Mouse (Mus musculus) mature B cell (primary cell): ENCODE results near the gene Mbnl1.
"Not testable (repeated sequence)": the region's sequence is repeated elsewhere in the genome, so short reads cannot be mapped to it uniquely, and the experiment has no call there.

Source experiments
- in situ Hi-C: fragments of 300-500 bp; cut with MboI; formaldehyde crosslinking; loops from 2 replicates; pipeline ENCODE4 v1.14.3; 2019

The Mbnl1 gene

GRCm38 (mm10) chr3:60489509-60489908 is 16.9 kb downstream of the Mbnl1 start:
- in situ Hi-C loops: no loop called here

DNA sequence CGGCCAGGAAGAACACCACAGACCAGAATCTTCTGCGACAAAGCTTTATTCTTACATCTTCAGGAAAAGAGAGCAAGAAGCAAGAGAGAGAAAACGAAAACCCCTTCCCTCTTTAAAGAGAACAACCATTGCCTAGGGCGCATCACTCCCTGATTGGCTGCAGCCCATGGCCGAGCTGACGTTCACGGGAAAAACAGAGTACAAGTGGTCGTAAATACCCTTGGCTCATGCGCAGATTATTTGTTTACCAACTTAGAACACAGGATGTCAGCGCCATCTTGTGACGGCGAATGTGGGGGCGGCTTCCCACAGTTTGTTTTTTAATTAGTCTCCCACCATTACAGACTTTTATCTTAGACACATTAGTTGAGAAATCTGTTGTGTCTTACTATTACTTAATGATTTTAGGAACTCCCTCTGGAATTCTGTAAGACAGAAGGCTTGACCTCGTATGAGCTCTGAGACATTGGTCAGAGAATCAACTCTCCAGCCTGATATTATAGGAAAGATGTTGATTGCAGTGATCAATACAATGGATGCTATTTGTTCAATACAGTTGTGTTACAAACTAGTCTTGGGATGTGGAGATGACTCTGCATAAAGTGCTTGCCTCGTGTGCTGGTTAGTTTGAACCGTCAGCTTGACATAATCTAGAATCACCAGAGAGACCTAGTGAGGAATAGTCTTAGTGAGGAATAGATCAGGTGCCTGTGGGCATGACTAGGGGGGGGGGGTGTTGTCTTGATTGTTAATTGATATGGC is 22.3 kb downstream of the Mbnl1 start:
- in situ Hi-C loops: not testable (repeated sequence)

DNA sequence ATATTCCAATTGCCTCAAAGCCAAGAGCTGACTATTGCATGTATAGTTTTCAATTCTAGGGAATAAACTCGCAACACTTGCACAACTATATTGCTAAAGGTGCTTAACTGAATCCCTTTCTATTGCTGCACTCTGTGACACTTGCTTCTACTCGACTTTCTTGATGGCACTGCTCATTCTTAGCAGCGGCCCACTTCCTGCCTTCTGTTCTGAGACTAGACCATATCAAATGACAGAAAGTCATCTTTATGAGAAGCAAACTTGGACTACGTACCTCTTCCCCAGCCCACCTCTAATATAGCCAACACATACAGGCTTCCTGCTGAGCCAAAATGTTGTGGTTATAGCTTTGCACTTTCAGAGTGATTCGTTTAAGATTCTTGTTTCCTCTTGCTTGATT is 23.6 kb downstream of the Mbnl1 start:
- in situ Hi-C loops: no loop called here

- in situ Hi-C loops: no loop called here
Measured at GRCm38 (mm10) chr3:60498151-60498550, 25.5 kb downstream of the Mbnl1 start.

DNA sequence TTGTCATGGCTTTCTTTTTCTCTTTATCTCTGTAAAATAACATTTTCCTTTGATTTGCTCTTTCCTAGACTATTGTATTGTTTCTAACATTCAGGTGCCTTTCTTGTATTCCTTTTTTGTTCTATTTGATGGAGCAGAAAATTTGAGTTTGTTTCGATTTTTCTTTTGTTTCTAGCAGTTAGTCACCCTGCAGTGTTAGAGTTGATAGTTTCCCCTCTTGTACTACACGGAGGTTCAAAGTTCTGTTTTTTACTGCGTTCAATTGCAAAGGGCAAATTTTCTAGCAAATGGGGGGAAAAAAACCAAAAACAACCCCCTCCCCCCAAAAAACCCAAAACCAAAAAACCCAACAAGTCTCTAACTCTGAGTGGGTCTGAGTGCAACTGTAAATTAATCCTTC is 26.0 kb downstream of the Mbnl1 start:
- in situ Hi-C loops: no loop called here

GRCm38 (mm10) chr3:60499157-60499578 is 26.5 kb downstream of the Mbnl1 start:
- in situ Hi-C loops: no loop called here

DNA sequence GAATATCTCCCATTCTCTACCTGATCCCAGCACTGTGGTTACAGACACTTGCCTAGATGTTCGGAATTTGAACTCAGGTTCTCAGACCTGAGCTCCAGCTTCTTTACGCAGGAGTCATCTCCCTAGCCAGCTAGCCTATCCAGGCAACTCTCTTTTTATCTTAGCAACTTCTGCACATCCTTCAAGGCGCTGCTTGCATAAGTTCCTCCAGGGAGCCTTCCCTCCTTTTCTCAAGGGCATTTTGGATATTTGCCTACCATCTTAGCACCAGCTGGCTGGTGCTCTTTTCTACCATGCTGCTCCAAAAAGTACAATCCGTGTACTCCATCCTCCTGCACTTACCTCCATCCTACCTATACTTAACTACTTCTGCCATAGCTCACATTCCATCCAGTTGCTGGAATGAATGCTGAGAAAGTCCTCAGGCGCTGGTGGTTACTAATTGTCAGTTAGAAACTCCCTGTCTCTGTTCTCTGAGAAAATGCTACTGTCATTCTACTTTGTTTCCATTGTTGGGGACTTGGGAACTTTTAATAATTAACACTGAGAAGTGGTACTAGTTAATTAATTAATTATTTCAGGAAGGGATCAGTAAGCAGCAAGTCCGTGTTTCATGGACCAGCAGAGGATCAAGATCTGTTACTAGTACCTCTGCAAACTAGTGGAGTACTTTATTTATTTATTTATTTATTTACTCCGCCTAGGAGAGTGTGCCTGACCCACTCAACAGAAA is 27.3 kb downstream of the Mbnl1 start:
- in situ Hi-C loops: no loop called here

DNA sequence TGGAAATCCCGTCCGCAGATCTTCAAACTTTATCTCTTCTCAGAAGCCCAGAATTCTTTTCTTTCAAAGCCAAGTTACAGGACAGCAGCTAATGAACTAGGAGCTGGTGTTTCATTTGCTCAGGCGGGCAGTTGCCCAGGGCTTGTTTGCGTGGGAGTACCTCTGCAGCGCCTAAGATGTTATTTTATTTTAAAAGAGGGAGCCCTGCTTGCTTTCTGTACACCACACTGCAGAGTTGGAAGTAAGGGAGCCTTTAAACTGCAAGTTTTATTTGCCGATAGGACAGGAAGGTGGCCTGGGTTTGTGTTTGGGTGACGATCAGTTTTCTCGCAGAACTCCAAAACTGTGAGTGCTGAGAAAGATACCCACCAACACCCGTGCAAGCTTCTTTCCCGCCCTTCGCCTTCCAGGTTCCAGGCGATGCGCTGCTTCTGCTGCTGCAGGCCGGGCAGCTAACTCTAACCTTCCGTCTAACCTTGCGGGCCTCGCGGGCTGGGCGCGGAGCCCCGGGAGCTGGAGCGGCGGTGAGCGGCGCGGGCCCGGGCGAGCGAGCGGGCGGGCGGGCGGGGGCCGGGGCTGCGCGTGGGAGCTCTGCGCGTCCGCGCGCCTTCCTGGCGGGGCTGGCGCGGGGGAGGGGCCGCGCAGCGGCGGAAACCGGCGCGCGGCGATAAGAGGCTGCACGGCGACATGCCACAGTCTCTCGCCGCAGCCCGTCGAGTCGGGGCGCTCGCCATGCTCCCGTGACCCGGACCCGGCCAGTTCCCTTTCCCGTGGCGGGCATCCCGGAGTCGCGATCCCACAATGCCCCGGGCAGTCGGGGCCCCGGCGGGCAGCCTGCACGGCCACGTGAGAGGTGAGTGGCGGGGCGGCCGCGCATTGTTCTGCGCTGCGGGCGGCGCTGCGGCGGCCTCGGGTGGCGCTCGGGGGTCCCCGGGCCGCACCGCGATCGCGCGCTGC is 28.2 kb downstream of the Mbnl1 start:
- in situ Hi-C loops: no loop called here

DNA sequence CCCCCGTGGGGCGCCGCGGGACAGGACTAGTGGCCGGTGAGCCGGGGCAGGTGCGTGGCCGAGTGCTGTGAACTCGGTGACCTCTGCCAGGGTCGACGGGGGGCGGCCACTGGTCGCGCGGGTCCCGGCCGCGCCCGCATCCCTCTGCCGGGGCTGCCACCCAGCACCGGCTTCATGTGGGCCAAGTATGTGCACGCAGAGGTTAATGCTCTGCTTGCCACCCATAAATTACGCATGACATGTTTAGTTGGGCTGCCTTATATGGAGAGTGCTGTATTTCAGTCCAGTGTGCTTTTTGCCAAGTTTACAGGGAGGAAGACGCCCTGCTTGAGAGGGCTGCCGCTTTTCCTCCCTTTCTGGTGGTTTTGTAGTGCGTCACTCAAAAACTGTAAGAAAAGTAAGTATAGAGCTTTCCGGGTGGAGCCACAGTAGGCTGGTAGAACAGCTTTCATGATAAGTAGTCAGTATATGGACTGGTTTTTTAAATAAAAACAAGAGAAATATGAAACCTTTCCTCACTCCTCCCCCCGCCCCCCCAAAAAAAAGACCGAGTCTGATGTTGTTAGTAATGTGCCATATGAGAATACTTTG is 29.0 kb downstream of the Mbnl1 start:
- in situ Hi-C loops: no loop called here

DNA sequence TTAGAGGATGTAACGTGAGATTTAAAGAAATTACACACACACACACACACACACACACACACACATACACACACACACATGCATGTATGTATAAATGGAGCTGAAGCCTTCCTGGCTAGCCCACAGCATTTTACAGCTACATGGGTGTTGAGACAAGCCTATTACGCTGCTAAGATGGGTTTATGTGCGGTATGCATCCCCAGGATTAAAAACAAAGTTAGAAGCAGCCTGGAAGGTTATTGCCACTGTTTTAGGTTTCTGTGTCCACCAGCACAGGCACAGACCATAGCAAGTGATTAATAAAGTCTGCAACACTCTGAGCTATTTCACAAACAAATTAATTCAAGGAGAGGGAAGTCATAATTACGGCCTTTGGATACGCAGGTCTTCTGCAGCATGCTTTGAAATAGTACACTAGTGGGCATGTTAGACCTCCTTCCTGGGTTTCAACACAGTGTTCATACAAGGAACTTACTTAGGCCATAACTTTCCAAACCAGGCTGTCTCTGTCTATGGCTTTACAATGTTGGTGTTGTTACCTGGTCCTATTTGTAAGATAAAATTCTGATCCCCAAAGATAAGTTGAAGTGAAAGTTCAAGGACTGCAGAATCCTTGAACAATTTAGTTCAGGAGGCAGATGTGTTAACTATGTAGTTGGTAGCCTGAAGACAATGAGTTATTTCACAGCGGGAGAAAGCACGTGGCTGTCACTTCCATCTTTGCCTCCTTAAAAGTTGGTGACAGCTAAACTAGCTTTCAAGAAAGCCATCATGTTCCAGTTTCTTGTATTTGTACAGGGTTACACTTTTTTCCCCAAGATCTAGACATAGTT is 29.7 kb downstream of the Mbnl1 start:
- in situ Hi-C loops: no loop called here

DNA sequence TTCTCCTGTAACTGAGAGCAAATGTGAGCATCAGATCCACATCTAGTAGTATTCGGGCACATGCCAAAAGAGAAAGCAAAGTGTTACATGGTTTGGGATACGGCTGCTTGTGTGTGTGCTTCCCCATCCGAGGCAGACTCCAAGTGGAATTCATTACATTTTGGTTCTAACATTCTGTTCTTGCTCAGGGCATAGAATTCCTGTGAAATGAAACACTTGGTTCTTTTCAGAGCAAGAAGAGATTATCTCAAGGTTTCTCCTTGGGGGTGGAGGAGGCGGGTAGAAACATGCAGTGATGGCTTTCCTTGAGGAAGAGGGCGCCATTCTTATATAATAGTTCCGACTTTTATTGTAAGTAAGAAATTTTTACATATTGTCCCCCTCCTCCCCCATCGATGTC is 30.6 kb downstream of the Mbnl1 start:
- in situ Hi-C loops: no loop called here

GRCm38 (mm10) chr3:60504775-60505430 is 32.3 kb downstream of the Mbnl1 start:
- in situ Hi-C loops: no loop called here

GRCm38 (mm10) chr3:60506821-60507220 is 34.2 kb downstream of the Mbnl1 start:
- in situ Hi-C loops: no loop called here

- in situ Hi-C loops: no loop called here
Measured at GRCm38 (mm10) chr3:60507496-60507895, 34.9 kb downstream of the Mbnl1 start.

GRCm38 (mm10) chr3:60507979-60508378 is 35.3 kb downstream of the Mbnl1 start:
- in situ Hi-C loops: no loop called here

DNA sequence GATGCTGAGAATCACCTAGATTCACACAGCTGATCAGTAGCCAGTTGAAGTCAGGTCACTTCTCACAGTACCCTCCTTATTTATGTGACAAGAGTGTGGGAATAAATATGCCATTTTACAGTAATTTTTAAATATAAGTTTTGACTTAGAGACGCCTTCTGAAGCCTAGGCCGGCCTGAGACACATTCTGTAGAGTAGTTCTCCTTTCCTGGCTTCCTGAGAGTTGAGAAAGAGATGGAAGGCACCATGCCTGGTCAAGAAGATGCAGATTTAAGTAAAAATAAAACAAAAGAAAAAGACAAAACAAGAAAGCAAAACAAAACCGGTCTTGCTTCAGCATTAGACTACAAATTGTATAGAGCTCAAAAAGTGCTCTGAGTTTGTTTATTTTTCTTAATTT is 38.6 kb downstream of the Mbnl1 start:
- in situ Hi-C loops: no loop called here

- in situ Hi-C loops: no loop called here
Measured at GRCm38 (mm10) chr3:60513337-60513736, 40.7 kb downstream of the Mbnl1 start.

DNA sequence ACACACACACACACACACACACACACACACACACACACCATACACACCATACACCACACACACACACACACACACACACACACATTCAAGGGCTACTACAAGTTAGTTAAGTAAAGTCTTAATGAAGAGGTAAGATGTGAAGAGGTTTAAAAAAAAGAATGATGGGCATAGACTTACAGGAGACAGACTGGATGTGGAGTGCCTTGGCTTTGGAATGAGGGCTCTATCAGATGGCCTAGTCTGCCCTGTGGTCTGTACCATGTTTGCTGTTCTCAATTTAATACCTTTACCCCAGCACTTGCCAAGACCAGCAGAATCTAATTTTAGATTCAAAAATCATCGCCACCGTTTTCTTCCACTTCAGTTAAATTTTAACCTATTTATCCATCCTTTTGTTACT is 41.1 kb downstream of the Mbnl1 start:
- in situ Hi-C loops: no loop called here

DNA sequence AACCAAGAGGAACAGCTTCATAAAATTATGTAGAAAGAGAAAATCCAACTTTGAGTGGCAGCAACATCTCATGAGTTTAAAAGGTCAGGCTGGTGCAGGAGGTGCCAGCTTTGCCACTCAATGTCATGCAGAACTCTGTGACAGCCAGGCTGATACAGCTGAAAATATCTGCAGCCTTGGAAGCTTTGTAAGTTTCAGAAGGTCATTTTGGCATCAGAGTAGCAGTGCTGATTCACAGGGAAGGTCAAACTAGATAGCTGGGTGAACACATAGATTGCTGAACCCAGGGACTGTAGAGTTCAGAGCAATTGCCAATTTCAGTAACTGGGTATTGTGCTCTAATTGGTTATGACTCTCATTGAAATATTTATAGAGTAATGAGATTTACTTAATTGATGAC is 42.8 kb downstream of the Mbnl1 start:
- in situ Hi-C loops: no loop called here

- in situ Hi-C loops: no loop called here
Measured at GRCm38 (mm10) chr3:60516054-60516674, 43.5 kb downstream of the Mbnl1 start.
